Mouse (Mus musculus) heart, postnatal 36 days (tissue): ENCODE measurements around the gene Rps11. TPM values are rescaled to one million over a fixed set of nuclear protein-coding genes. Genes with fewer than 3 reads are reported as not detected.
A peak's percentile ranks its signal among the peaks of the same experiment; 100 is the strongest.
"Not testable (repeated sequence)": the region's sequence is repeated elsewhere in the genome, so short reads cannot be mapped to it uniquely, and the experiment has no call there.

ENCODE experiments used
- DNase-seq, 2 experiments: peaks; one replicate each; pipeline ENCODE4 v3.0.0; 2021 to 2022
- intact Hi-C: fragments of 180-260 bp; cut with DNase I; formaldehyde crosslinking; loops from one replicate; pipeline ENCODE4 v1.15.1; 2025
- total RNA-seq, 2 experiments: library from RNA; stranded (reverse); gene quantifications; 2 replicates each; pipeline ENCODE4 v1.2.3; 2021

Gene Rps11
- total RNA-seq, 2 experiments from 2014 or later: 567 to 587 TPM

- intact Hi-C loops: loop anchor here (5.0 kb wide), 1 partner anchor 153 kb away; no protein-coding TSS in a partner anchor
Observed at GRCm38 (mm10) chr7:45135370-45135769, 11.1 kb upstream of the Rps11 start.

GRCm38 (mm10) chr7:45134544-45135026 is 10.3 kb upstream of the Rps11 start:
- intact Hi-C loops: loop anchor here (5.0 kb wide), 1 partner anchor 152 kb away; no protein-coding TSS in a partner anchor
- DNase-seq: no peak

More at GRCm38 (mm10) chr7:45135370-45135769, 11.1 kb upstream of the Rps11 start:
- no peak for DNase-seq

GRCm38 (mm10) chr7:45133446-45134159 is 9.4 kb upstream of the Rps11 start:
- intact Hi-C loops: no loop called here
- DNase-seq: no peak

- DNase-seq: no peak
- intact Hi-C loops: no loop called here
Observed at GRCm38 (mm10) chr7:45131850-45132249, 7.6 kb upstream of the Rps11 start.

- intact Hi-C loops: no loop called here
- DNase-seq: no peak
Observed at GRCm38 (mm10) chr7:45129776-45130512, 5.7 kb upstream of the Rps11 start.

GRCm38 (mm10) chr7:45129318-45129717 is 5.1 kb upstream of the Rps11 start:
- intact Hi-C loops: no loop called here
- peak in 1 of 2 experiments; percentile 68 for DNase-seq

- intact Hi-C loops: loop anchor here (1.0 kb wide), 1 partner anchor 26 kb away; the partner anchor contains the start of genes Aldh16a1 and Pih1d1
Observed at GRCm38 (mm10) chr7:45128624-45129246, 4.5 kb upstream of the Rps11 start, which contains the start of gene Rpl13a. Gene Rpl13a (minus strand): TSS chr7:45128761.

GRCm38 (mm10) chr7:45127700-45128224 is 3.5 kb upstream of the Rps11 start:
- intact Hi-C loops: loop anchor here (1.0 kb wide), 1 partner anchor 27 kb away; the partner anchor contains the start of genes Aldh16a1 and Pih1d1
- no peak for DNase-seq

More at GRCm38 (mm10) chr7:45128624-45129246, 4.5 kb upstream of the Rps11 start, which contains the start of gene Rpl13a:
- peak; percentile 96 to 98 for DNase-seq

GRCm38 (mm10) chr7:45126844-45127699 is 2.8 kb upstream of the Rps11 start:
- intact Hi-C loops: no loop called here
- DNase-seq: no peak

- no peak for DNase-seq
- intact Hi-C loops: no loop called here
Observed at GRCm38 (mm10) chr7:45126147-45126843, 2.1 kb upstream of the Rps11 start.

GRCm38 (mm10) chr7:45125649-45126048 is 1.4 kb upstream of the Rps11 start:
- intact Hi-C loops: not testable (repeated sequence)

GRCm38 (mm10) chr7:45125144-45125600 is 933 bp upstream of the Rps11 start:
- intact Hi-C loops: no loop called here
- DNase-seq: no peak

More at GRCm38 (mm10) chr7:45125649-45126048, 1.4 kb upstream of the Rps11 start:
- DNase-seq: not testable (repeated sequence)

GRCm38 (mm10) chr7:45123186-45123570 is 1.1 kb downstream of the Rps11 start:
- intact Hi-C loops: loop anchor here (5.0 kb wide), 3 partner anchors 41 to 141 kb away; partner anchors contain the start of genes Rras and Scaf1

GRCm38 (mm10) chr7:45122561-45123185 is 1.6 kb downstream of the Rps11 start:
- DNase-seq: no peak
- intact Hi-C loops: loop anchor here (5.0 kb wide), 3 partner anchors 40 to 140 kb away; partner anchors contain the start of genes Rras and Scaf1

More at GRCm38 (mm10) chr7:45123186-45123570, 1.1 kb downstream of the Rps11 start:
- no peak for DNase-seq

- no peak for DNase-seq
- intact Hi-C loops: loop anchor here (2.0 to 5.0 kb wide), 4 partner anchors 19 to 140 kb away; partner anchors contain the start of genes Fcgrt, Rras and Scaf1
Observed at GRCm38 (mm10) chr7:45121966-45122365, 2.3 kb downstream of the Rps11 start.

- DNase-seq: peak; percentile 68 to 71
- intact Hi-C loops: loop anchor here (2.0 to 5.0 kb wide), 4 partner anchors 19 to 139 kb away; partner anchors contain the start of genes Fcgrt, Rras and Scaf1
Observed at GRCm38 (mm10) chr7:45121404-45121803, 2.8 kb downstream of the Rps11 start.
